Mouse (Mus musculus) kidney, postnatal 25 days (tissue): ENCODE data around the gene Angpt4.

ENCODE experiments used
- DNase-seq, 2 experiments: peaks; one replicate each; pipeline ENCODE4 v3.0.0; 2021; ENCODE audit warnings: mixed read lengths in 2 of 2

Angpt4 gene

GRCm38 (mm10) chr2:151910919-151911500 lies at the start of gene Angpt4:
Gene Angpt4 (plus strand): TSS chr2:151911210.
- peak in 1 of 2 experiments; percentile 41 for DNase-seq

- DNase-seq: no peak
Observed at GRCm38 (mm10) chr2:151862257-151862810, 48.7 kb upstream of the Angpt4 start.

GRCm38 (mm10) chr2:151864941-151865340 lies 46.1 kb upstream of the Angpt4 start:
- DNase-seq: no peak

- DNase-seq: peak; percentile 55 to 68
Observed at GRCm38 (mm10) chr2:151866487-151866886, 44.5 kb upstream of the Angpt4 start.

- DNase-seq: no peak
Observed at GRCm38 (mm10) chr2:151868196-151868595, 42.8 kb upstream of the Angpt4 start.

- DNase-seq: peak in 1 of 2 experiments; percentile 39
Observed at GRCm38 (mm10) chr2:151874551-151874950, 36.5 kb upstream of the Angpt4 start.

GRCm38 (mm10) chr2:151876012-151876485 lies 35.0 kb upstream of the Angpt4 start:
- DNase-seq: peak; percentile 57 to 60

GRCm38 (mm10) chr2:151878645-151879044 lies 32.4 kb upstream of the Angpt4 start:
- DNase-seq: no peak

- peak; percentile 14 to 35 for DNase-seq
Observed at GRCm38 (mm10) chr2:151879760-151880159, 31.2 kb upstream of the Angpt4 start.

GRCm38 (mm10) chr2:151891031-151891430 lies 20.0 kb upstream of the Angpt4 start:
- DNase-seq: peak; percentile 14 to 39

GRCm38 (mm10) chr2:151893122-151893774 lies 17.8 kb upstream of the Angpt4 start:
- DNase-seq: no peak

- DNase-seq: peak; percentile 41 to 76
Observed at GRCm38 (mm10) chr2:151894209-151894980, 16.6 kb upstream of the Angpt4 start.

GRCm38 (mm10) chr2:151895911-151896310 lies 15.1 kb upstream of the Angpt4 start:
- peak in 1 of 2 experiments; percentile 24 for DNase-seq

GRCm38 (mm10) chr2:151898106-151898505 lies 12.9 kb upstream of the Angpt4 start:
- DNase-seq: no peak

GRCm38 (mm10) chr2:151900845-151901244 lies 10.2 kb upstream of the Angpt4 start:
- no peak for DNase-seq

GRCm38 (mm10) chr2:151903267-151903666 lies 7.7 kb upstream of the Angpt4 start:
- no peak for DNase-seq

GRCm38 (mm10) chr2:151903933-151904332 lies 7.1 kb upstream of the Angpt4 start:
- DNase-seq: no peak

GRCm38 (mm10) chr2:151904636-151905035 lies 6.4 kb upstream of the Angpt4 start:
- DNase-seq: no peak

- no peak for DNase-seq
Observed at GRCm38 (mm10) chr2:151907020-151907419, 4.0 kb upstream of the Angpt4 start.

- DNase-seq: no peak
Observed at GRCm38 (mm10) chr2:151909386-151909785, 1.6 kb upstream of the Angpt4 start.

GRCm38 (mm10) chr2:151910498-151910897 lies 512 bp upstream of the Angpt4 start:
- peak in 1 of 2 experiments; percentile 22 for DNase-seq

GRCm38 (mm10) chr2:151911751-151912150 lies 741 bp downstream of the Angpt4 start:
- DNase-seq: peak in 1 of 2 experiments; percentile 26

GRCm38 (mm10) chr2:151914120-151914519 lies 3.1 kb downstream of the Angpt4 start:
- DNase-seq: no peak
